Mouse (Mus musculus) midbrain, embryonic 10.5 days (tissue): ENCODE measurements around the gene Stim2. TPM values are rescaled to one million over a fixed set of nuclear protein-coding genes. Genes with fewer than 3 reads are reported as not detected.
A peak's percentile ranks its signal among the peaks of the same experiment; 100 is the strongest.

Source experiments
- DNase-seq: peaks from one replicate; pipeline ENCODE4 v3.0.0-alpha.2; 2017; ENCODE audit warnings: low spot score
- H3K27ac ChIP-seq: fragments of 300-500 bp; sonication (generic); replicated peaks from 2 replicates; pipeline ENCODE4 v1.5.1; 2016; ENCODE audit warnings: mild to moderate bottlenecking
- H3K27me3 ChIP-seq: fragments of 300-500 bp; sonication (generic); 2 replicates; pipeline ENCODE4 v1.6.1; 2016; ENCODE audit warnings: low read depth, mild to moderate bottlenecking; ENCODE audit not compliant: poor library complexity, severe bottlenecking
- H3K36me3 ChIP-seq: fragments of 300-500 bp; sonication (generic); 2 replicates; pipeline ENCODE4 v1.6.1; 2016; ENCODE audit warnings: mild to moderate bottlenecking, moderate library complexity
- H3K4me1 ChIP-seq: fragments of 300-500 bp; sonication (generic); 2 replicates; pipeline ENCODE4 v1.6.1; 2016
- H3K4me3 ChIP-seq: fragments of 300-500 bp; sonication (generic); 2 replicates; pipeline ENCODE4 v1.5.1; 2016; ENCODE audit warnings: mild to moderate bottlenecking, moderate library complexity
- H3K9me3 ChIP-seq: fragments of 300-500 bp; sonication (generic); replicated peaks from 2 replicates; pipeline ENCODE4 v1.6.1; 2016; ENCODE audit warnings: mild to moderate bottlenecking
- WGBS: fragments of 180-500 bp; shearing (Covaris S2); methylation state at CpG from one replicate; pipeline ENCODE4 v1.1.7; 2016; 5-methylcytosine and 5-hydroxymethylcytosine counted together
- polyA plus RNA-seq: library from polyadenylated mRNA; unstranded; fragments of >200 nt; fragmentation: Nextera tagmentation; extraction: Ambion mirVana; gene quantifications from 2 replicates; pipeline ENCODE4 v1.2.1, GENCODE M21; 2016

Gene Stim2
- polyA plus RNA-seq, 1 experiment from 2014 or later, result 12.5 TPM

- no peak for DNase-seq
- 93% methylated on average over 4 of the region's 4 CpGs for WGBS
- Histone ChIP-seq H3K27ac (no peak overlapping the region), H3K36me3 (peaks cover 4% of the 10 kb centered on the region; the same call in 1 of the 2 replicates), H3K4me1 (peaks cover 3% of the 10 kb centered on the region; the same call in 1 of the 2 replicates), H3K9me3 (no peaks in the 10 kb centered on the region), H3K27me3 (no peaks in the 10 kb centered on the region), H3K4me3 (no peak overlapping the region)
Observed at GRCm38 (mm10) chr5:54106669-54107068, 108.4 kb downstream of the Stim2 start.

DNA sequence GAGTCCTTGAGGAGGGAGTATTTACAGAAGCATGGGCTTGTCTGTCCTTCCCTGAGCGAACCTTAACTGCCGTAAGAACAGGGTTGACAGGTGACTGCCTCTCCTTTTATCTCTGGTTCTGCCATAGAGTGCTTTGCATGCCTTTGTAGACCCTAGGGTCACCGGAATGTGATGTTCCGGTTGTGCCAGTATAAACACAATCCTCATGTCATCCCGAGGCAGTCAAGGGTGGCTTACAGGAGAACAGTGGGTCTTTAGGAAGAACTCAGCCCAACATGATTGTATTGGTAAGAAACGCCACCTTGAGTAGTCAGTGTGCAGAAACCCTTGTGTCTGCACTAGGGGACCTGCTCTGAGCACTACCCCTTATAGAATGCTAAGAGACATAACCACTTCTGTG, 108.8 kb downstream of the Stim2 start:
- no peaks in the 10 kb centered on the region for H3K27me3 ChIP-seq
- H3K36me3 ChIP-seq, result peaks cover 4% of the 10 kb centered on the region; the same call in 1 of the 2 replicates
- H3K4me3 ChIP-seq, result no peak overlapping the region
- DNase-seq, result no peak
- 78% methylated on average over 6 of the region's 6 CpGs for WGBS
- no peak overlapping the region for H3K27ac ChIP-seq
- H3K4me1 ChIP-seq, result no peaks in the 10 kb centered on the region
- no peaks in the 10 kb centered on the region for H3K9me3 ChIP-seq

GRCm38 (mm10) chr5:54109096-54109495, 110.8 kb downstream of the Stim2 start:
- no peaks in the 10 kb centered on the region for H3K27me3 ChIP-seq
- WGBS, result 91% methylated on average over 5 of the region's 5 CpGs
- no peak for DNase-seq
- peaks cover 4% of the 10 kb centered on the region; the same call in 1 of the 2 replicates for H3K36me3 ChIP-seq
- H3K9me3 ChIP-seq, result no peaks in the 10 kb centered on the region
- no peaks in the 10 kb centered on the region for H3K4me1 ChIP-seq
- no peak overlapping the region for H3K4me3 ChIP-seq
- no peak overlapping the region for H3K27ac ChIP-seq

GRCm38 (mm10) chr5:54110789-54111188, 112.5 kb downstream of the Stim2 start:
- Histone ChIP-seq H3K36me3 (0 out of 2 replicates have a peak, but pooled peaks cover under 1% of the 10 kb centered on the region), H3K9me3 (no peaks in the 10 kb centered on the region), H3K4me3 (no peak overlapping the region), H3K27me3 (no peaks in the 10 kb centered on the region), H3K4me1 (no peaks in the 10 kb centered on the region), H3K27ac (no peak overlapping the region)
- no peak for DNase-seq
- 95% methylated on average over 11 of the region's 11 CpGs for WGBS

DNA sequence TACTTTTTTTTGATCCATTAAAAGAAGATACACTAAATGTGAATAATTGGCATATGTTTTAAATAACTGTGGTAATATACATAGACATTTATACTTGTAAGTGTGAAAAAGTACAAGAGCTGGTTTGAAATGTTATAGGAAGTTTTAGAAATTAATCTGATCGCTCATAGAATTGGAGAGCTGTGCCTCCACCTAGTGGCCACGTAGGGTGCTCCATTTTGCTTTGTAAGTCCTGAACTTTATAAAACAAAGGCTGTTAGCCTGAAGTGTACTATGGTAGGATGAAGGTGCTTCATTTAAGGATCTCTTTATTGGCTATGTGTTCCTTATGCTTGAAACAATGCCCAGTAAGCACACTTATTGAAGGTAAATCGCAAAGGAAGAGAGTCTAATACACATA, 115.0 kb downstream of the Stim2 start:
- DNase-seq, result no peak
- 35% methylated on average over 3 of the region's 3 CpGs for WGBS
- no peaks in the 10 kb centered on the region for H3K27me3 ChIP-seq
- H3K4me1 ChIP-seq, result no peaks in the 10 kb centered on the region
- H3K4me3 ChIP-seq, result no peak overlapping the region
- no peak overlapping the region for H3K27ac ChIP-seq
- H3K9me3 ChIP-seq, result no peaks in the 10 kb centered on the region
- H3K36me3 ChIP-seq, result peaks cover 7% of the 10 kb centered on the region

DNA sequence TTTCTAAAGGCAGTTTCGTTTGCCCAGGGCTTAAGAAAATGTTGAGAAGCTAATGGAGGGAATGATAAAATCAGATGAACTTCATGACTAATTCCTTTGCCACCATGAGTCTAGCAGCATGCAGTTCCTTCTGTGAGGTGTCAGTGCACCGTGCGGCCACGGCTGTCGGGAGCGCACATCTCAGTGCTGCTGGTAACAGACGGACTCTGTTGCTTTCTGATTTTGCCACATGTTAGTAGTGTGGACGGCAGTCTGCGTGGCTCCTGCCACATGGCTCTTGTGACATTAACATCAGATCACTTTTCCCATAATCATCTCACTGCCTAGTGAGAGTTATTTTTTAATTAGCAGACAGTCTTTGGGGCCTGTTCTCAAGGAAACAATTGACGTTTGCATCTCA, 118.2 kb downstream of the Stim2 start:
- no peak for DNase-seq
- 93% methylated on average over 10 of the region's 10 CpGs for WGBS
- Histone ChIP-seq H3K27me3 (no peaks in the 10 kb centered on the region), H3K4me1 (no peaks in the 10 kb centered on the region), H3K36me3 (peaks cover 13% of the 10 kb centered on the region), H3K4me3 (no peak overlapping the region), H3K27ac (no peak overlapping the region), H3K9me3 (no peaks in the 10 kb centered on the region)

DNA sequence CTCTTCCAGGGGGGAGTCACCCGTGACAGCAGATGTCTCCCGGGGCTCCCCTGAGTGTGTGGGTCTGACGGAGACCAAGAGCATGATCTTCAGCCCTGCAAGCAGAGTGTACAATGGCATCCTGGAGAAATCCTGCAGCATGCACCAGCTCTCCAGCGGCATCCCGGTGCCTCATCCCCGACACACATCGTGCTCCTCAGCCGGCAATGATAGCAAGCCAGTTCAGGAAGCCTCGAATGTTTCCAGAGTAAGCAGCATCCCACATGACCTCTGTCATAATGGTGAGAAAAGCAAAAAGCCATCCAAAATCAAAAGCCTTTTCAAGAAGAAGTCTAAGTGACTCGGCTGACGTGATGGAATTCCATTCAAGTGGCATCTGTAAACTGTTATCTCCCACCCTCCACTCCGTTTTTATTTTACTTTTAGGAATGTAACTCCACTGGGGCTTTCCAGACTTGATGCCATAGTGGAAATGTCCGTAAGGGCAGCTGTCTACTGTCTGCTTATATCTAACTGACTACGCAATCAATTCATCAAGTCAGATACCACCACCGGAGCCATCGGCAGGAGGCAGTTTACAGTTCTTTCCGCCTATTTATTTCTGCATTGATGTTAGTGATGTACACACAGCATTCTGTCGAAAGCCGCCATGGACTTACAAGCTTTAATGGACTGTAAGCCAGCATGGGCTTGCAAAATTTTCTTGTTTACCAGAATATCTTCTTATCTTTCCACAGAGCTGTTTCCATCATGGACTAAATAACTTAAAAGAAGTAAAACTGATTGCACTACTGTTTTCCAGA, 120.3 kb downstream of the Stim2 start:
- Histone ChIP-seq H3K4me3 (no peak overlapping the region), H3K36me3 (peaks cover 13% of the 10 kb centered on the region), H3K9me3 (no peaks in the 10 kb centered on the region), H3K27me3 (no peaks in the 10 kb centered on the region), H3K4me1 (no peaks in the 10 kb centered on the region), H3K27ac (no peak overlapping the region)
- no peak for DNase-seq
- 90% methylated on average over 19 of the region's 19 CpGs for WGBS

DNA sequence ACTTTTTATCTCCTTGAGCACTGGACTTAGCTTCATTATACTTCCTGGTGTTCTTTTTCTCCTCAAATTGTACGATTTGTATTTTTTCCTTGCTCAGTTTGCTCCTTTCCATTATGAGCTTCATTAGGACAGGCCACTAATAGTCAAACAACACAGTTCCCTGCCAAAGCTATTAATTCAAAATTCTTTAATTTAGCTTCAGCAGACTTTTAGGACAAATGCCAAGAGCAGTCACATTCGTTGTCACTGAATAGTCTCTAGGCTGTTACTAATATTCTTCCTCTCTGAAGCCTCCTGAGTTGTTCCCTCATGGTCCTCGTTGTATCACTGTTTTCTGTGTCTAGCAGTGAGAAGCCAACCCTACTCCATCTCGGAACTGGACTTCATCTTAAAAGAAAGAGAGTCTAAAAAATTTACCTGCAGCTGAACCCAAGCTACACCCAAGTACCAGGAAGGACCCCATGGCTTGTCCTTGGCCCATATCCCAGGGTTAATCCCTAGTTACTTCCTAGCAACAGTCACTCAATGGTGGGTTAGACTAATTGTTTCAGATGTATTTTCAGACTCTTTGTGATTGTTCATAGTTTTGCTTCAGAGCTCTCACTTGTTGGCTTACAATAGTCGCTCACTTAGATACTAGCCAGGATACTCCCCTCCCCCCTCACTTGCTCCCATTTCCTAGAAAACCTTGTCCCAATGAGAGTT, 149.9 kb downstream of the Stim2 start:
- Histone ChIP-seq H3K36me3 (no peaks in the 10 kb centered on the region), H3K27ac (no peak overlapping the region), H3K4me3 (no peak overlapping the region), H3K4me1 (no peaks in the 10 kb centered on the region), H3K9me3 (no peaks in the 10 kb centered on the region), H3K27me3 (no peaks in the 10 kb centered on the region)
- DNase-seq, result no peak
- 88% methylated on average over 5 of the region's 5 CpGs for WGBS

DNA sequence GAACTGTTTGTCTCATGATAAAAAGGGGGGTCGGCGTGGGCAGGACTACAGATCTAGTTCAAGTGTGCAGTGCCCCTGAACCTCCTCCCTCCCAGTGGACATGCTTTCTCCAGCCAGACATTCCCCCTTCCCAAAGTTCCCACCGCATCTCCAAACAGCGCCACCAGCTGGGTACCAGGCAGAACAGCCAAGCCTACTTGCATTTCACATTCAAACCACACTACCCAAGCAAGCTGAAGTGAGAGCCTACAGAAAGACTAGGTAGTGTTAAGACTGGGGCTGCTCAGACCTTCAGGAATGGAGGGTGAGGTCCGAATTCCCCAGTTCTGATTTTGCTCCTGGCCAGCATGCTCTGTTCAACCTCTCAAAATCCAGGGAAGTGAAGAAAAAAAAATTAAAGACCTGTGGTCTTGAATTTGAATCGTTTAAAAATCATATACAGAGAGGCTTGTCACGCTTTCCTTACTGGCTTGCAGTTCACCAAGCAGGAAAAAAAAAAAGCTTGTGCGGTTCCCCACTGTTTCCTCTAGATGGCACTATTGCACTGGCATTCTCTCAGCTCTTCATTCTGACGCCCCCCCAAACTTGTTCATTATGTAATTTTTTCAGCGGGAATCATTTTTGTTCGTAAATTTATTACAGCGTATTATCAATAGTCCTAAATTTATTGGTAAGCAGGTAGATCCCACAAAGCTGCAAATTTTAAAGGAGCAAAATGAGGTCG, 156.4 kb downstream of the Stim2 start:
- Histone ChIP-seq H3K36me3 (no peaks in the 10 kb centered on the region), H3K27me3 (0 out of 2 replicates have a peak, but pooled peaks cover 4% of the 10 kb centered on the region), H3K27ac (no peak overlapping the region), H3K4me1 (peaks cover 20% of the 10 kb centered on the region), H3K9me3 (no peaks in the 10 kb centered on the region), H3K4me3 (peak overlapping the region; percentile 21; the same call in 1 of the 2 replicates)
- WGBS, result 30% methylated on average over 13 of the region's 13 CpGs
- DNase-seq, result peak; percentile 20

DNA sequence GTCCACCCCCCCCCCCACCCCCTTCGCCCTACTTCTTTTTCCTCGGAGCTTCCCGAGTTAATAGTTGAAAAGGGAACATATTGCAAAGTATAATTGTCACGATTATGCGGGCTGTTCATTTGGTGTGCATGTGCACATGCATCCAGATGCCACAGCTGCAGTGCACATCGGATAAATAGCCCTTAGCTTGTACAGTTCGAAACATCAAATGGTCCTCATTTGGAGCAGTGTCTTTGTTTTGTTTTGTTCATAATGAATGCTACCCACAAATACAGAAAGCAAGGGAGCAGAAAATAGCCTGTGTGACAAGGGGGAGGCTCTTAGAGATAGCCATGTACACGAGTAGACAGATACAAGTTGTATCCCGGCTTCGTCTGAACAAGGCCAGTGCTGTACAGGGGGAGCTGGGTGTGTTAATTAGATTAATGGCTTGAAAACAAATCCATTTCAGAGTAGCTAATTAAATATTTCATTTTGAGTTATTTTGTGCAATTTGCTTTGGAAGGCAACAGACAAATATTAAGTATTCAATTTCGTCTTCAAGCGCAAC, 157.0 kb downstream of the Stim2 start:
- Histone ChIP-seq H3K36me3 (no peaks in the 10 kb centered on the region), H3K4me1 (peaks cover 20% of the 10 kb centered on the region), H3K4me3 (peak overlapping the region; percentile 21; the same call in 1 of the 2 replicates), H3K27ac (no peak overlapping the region), H3K9me3 (no peaks in the 10 kb centered on the region), H3K27me3 (0 out of 2 replicates have a peak, but pooled peaks cover 4% of the 10 kb centered on the region)
- no peak for DNase-seq
- WGBS, result 74% methylated on average over 12 of the region's 12 CpGs

DNA sequence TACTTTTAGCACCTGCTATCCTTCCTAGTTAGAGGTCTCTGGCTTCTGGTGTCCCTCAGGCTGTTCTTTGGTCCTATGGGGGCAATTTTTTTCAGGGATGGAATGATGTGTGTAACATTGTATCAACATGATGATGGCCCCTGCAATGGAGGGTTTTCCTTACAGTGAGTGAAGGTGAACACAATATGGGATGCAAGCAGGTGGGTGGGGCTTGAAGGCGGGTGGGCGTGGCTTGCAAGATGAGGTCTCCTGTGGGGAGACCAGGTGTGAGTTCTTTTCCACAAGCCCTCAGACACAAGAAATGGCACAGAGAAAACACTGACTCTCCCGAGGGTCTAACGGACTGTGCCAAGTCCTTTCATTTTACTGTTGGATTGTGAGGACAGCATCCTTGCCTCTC, 157.6 kb downstream of the Stim2 start:
- 0 out of 2 replicates have a peak, but pooled peaks cover 4% of the 10 kb centered on the region for H3K27me3 ChIP-seq
- H3K4me3 ChIP-seq, result no peak overlapping the region
- no peaks in the 10 kb centered on the region for H3K36me3 ChIP-seq
- WGBS, result 75% methylated on average over 4 of the region's 4 CpGs
- H3K9me3 ChIP-seq, result no peaks in the 10 kb centered on the region
- peaks cover 20% of the 10 kb centered on the region for H3K4me1 ChIP-seq
- H3K27ac ChIP-seq, result no peak overlapping the region
- no peak for DNase-seq

- H3K36me3 ChIP-seq, result no peaks in the 10 kb centered on the region
- peaks cover 20% of the 10 kb centered on the region for H3K4me1 ChIP-seq
- no peaks in the 10 kb centered on the region for H3K9me3 ChIP-seq
- WGBS, result 88% methylated on average over 11 of the region's 11 CpGs
- DNase-seq, result no peak
- H3K4me3 ChIP-seq, result no peak overlapping the region
- H3K27me3 ChIP-seq, result 0 out of 2 replicates have a peak, but pooled peaks cover 4% of the 10 kb centered on the region
- no peak overlapping the region for H3K27ac ChIP-seq
Observed at GRCm38 (mm10) chr5:54156944-54157527, 158.7 kb downstream of the Stim2 start.
